Mouse (Mus musculus) right cerebral cortex, postnatal 4 days (tissue): ENCODE results near the gene Cblb.
A peak's percentile ranks its signal among the peaks of the same experiment; 100 is the strongest.

Experiments used
- DNase-seq: peaks from one replicate; pipeline ENCODE4 v3.0.0-alpha.2; 2022

The Cblb gene

GRCm38 (mm10) chr16:52076652-52077051, 45.6 kb downstream of the Cblb start:
- peak; percentile 23 for DNase-seq

GRCm38 (mm10) chr16:52077901-52078300, 46.9 kb downstream of the Cblb start:
- DNase-seq, result no peak

- no peak for DNase-seq
Observed at GRCm38 (mm10) chr16:52078758-52079474, 47.9 kb downstream of the Cblb start.

- no peak for DNase-seq
Observed at GRCm38 (mm10) chr16:52079475-52079823, 48.4 kb downstream of the Cblb start.

- no peak for DNase-seq
Observed at GRCm38 (mm10) chr16:52080619-52081395, 49.8 kb downstream of the Cblb start.

- no peak for DNase-seq
Observed at GRCm38 (mm10) chr16:52081756-52082155, 50.7 kb downstream of the Cblb start.

- DNase-seq, result no peak
Observed at GRCm38 (mm10) chr16:52086793-52087450, 55.9 kb downstream of the Cblb start.

- no peak for DNase-seq
Observed at GRCm38 (mm10) chr16:52089354-52089753, 58.3 kb downstream of the Cblb start.

GRCm38 (mm10) chr16:52090899-52091298, 59.9 kb downstream of the Cblb start:
- DNase-seq, result no peak

- DNase-seq, result no peak
Observed at GRCm38 (mm10) chr16:52093325-52094253, 62.6 kb downstream of the Cblb start.

- no peak for DNase-seq
Observed at GRCm38 (mm10) chr16:52094735-52095459, 63.9 kb downstream of the Cblb start.

GRCm38 (mm10) chr16:52095643-52096042, 64.6 kb downstream of the Cblb start:
- no peak for DNase-seq

GRCm38 (mm10) chr16:52100466-52100865, 69.4 kb downstream of the Cblb start:
- DNase-seq, result no peak

GRCm38 (mm10) chr16:52104608-52105007, 73.6 kb downstream of the Cblb start:
- DNase-seq, result no peak

GRCm38 (mm10) chr16:52107836-52108235, 76.8 kb downstream of the Cblb start:
- no peak for DNase-seq

- DNase-seq, result peak; percentile 14
Observed at GRCm38 (mm10) chr16:52114473-52114872, 83.4 kb downstream of the Cblb start.

GRCm38 (mm10) chr16:52119003-52119402, 88.0 kb downstream of the Cblb start:
- no peak for DNase-seq

- no peak for DNase-seq
Observed at GRCm38 (mm10) chr16:52124974-52125373, 93.9 kb downstream of the Cblb start.

- DNase-seq, result no peak
Observed at GRCm38 (mm10) chr16:52125896-52126295, 94.9 kb downstream of the Cblb start.

GRCm38 (mm10) chr16:52129357-52129905, 98.4 kb downstream of the Cblb start:
- DNase-seq, result no peak

- DNase-seq, result no peak
Observed at GRCm38 (mm10) chr16:52132808-52133490, 101.9 kb downstream of the Cblb start.
